ENCODE assay signal across 28 mouse cellular contexts in genomic region chr10:107024254-107024653, GRCm38 (mm10).
"Had no signal": no experiment of that assay in that cellular context is flagged by ENCODE, and none has a peak within 500 bp of the region (broad histone marks: within the 10 kb centered on the region; RNA-seq: fewer than 3 reads in every experiment).

No protein-coding gene starts in this region.

- DNase-seq: cerebellum, adult 18-20 months; cerebellum, adult 2 months; cerebellum, adult 8-10 months; cerebellum, adult 9-10 months; cerebellum, adult 9-11 months; cerebellum, postnatal 10 days; cerebellum, postnatal 14 days; cerebellum, postnatal 25 days; cerebellum, postnatal 36 days; embryo, embryonic 11 days; forebrain, postnatal 0 days; gastrocnemius, adult 2 months; gastrocnemius, postnatal 10 days; gastrocnemius, postnatal 14 days; gastrocnemius, postnatal 25 days; gastrocnemius, postnatal 36 days; heart, adult 11 months had no signal

- H3K4me3 ChIP-seq: embryonic facial prominence, embryonic 10.5 days; embryonic facial prominence, embryonic 12.5 days; embryonic facial prominence, embryonic 13.5 days; embryonic facial prominence, embryonic 15.5 days; erythroblast, embryonic 14.5 days; forebrain, embryonic 10.5 days; forebrain, embryonic 12.5 days; forebrain, embryonic 13.5 days; forebrain, embryonic 15.5 days; gastrocnemius, adult 2 months had no signal

- H3K9me3 ChIP-seq: embryonic facial prominence, embryonic 10.5 days; embryonic facial prominence, embryonic 12.5 days; embryonic facial prominence, embryonic 13.5 days; embryonic facial prominence, embryonic 15.5 days; forebrain, embryonic 10.5 days; forebrain, embryonic 12.5 days; forebrain, embryonic 13.5 days; forebrain, embryonic 15.5 days had no signal

- H3K27me3 ChIP-seq: embryonic facial prominence, embryonic 12.5 days; embryonic facial prominence, embryonic 13.5 days; embryonic facial prominence, embryonic 15.5 days; forebrain, embryonic 12.5 days; forebrain, embryonic 13.5 days; forebrain, embryonic 15.5 days had no signal

- H3K27ac ChIP-seq: embryonic facial prominence, embryonic 10.5 days; embryonic facial prominence, embryonic 12.5 days; embryonic facial prominence, embryonic 13.5 days; embryonic facial prominence, embryonic 15.5 days; forebrain, embryonic 10.5 days; forebrain, embryonic 12.5 days; forebrain, embryonic 13.5 days; forebrain, embryonic 15.5 days; gastrocnemius, adult 2 months had no signal

- ATAC-seq: forebrain, embryonic 13.5 days; forebrain, embryonic 14.5 days; forebrain, embryonic 15.5 days; forebrain, embryonic 16.5 days; forebrain, postnatal 0 days had no signal

- H3K9ac ChIP-seq: embryonic facial prominence, embryonic 12.5 days; embryonic facial prominence, embryonic 13.5 days; embryonic facial prominence, embryonic 15.5 days; forebrain, embryonic 12.5 days; forebrain, embryonic 13.5 days; forebrain, embryonic 15.5 days; forebrain, postnatal 0 days had no signal

- H3K36me3 ChIP-seq: embryonic facial prominence, embryonic 10.5 days; embryonic facial prominence, embryonic 12.5 days; embryonic facial prominence, embryonic 13.5 days; embryonic facial prominence, embryonic 15.5 days; forebrain, embryonic 10.5 days; forebrain, embryonic 12.5 days; forebrain, embryonic 15.5 days had no signal

- H3K4me2 ChIP-seq: embryonic facial prominence, embryonic 12.5 days; embryonic facial prominence, embryonic 13.5 days; embryonic facial prominence, embryonic 15.5 days; forebrain, embryonic 12.5 days; forebrain, embryonic 13.5 days; forebrain, embryonic 15.5 days had no signal

- H3K4me1 ChIP-seq: embryonic facial prominence, embryonic 10.5 days; embryonic facial prominence, embryonic 12.5 days; embryonic facial prominence, embryonic 13.5 days; embryonic facial prominence, embryonic 15.5 days; forebrain, embryonic 10.5 days; forebrain, embryonic 12.5 days; forebrain, embryonic 13.5 days; forebrain, embryonic 15.5 days had no signal
